26 mouse cellular contexts compared by ENCODE assay signal in the genomic region with DNA sequence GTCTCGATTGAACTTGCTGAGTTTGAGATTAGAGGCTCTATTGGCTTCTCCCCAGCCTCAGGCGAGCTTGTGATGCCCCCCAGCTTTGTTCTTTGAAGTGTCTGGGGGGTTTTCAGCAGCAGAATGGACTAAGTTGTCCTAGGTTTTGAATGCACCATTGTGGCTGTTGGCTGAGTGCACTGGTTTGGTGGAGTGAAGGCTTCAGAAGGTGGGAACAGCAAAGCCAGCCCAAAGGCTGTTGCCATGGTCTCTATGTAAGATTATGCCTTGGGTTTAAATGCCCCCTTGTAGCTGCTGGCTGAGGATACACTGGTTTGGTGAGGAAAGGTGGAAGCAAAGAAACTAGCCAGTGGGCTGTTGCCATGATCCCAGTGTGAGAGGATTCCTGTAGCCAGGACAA. TPM values are rescaled to one million over a fixed set of nuclear protein-coding genes. Genes with fewer than 3 reads are reported as not detected.
"Had no signal": no experiment of that assay in that cellular context is flagged by ENCODE, and none has a peak within 500 bp of the region (broad histone marks: within the 10 kb centered on the region; RNA-seq: fewer than 3 reads in every experiment).

No protein-coding gene starts in this region.

- H3K27me3 ChIP-seq: heart, embryonic 13.5 days; heart, embryonic 15.5 days; kidney, embryonic 15.5 days; limb, embryonic 13.5 days; limb, embryonic 15.5 days; liver, embryonic 12.5 days had no signal

- H3K4me2 ChIP-seq: heart, embryonic 11.5 days; heart, embryonic 13.5 days; heart, embryonic 15.5 days; hindbrain, embryonic 14.5 days; kidney, embryonic 15.5 days; limb, embryonic 13.5 days; limb, embryonic 15.5 days; liver, embryonic 12.5 days had no signal

- DNase-seq: gastrocnemius, postnatal 14 days; gastrocnemius, postnatal 36 days; heart, adult 11 months; heart, adult 2 months; heart, postnatal 14 days; heart, postnatal 36 days; kidney, adult 11 months; kidney, adult 2 months; kidney, adult 9 months; kidney, postnatal 14 days; kidney, postnatal 36 days; layer of hippocampus, adult 9-11 months; layer of hippocampus, postnatal 36 days; left cerebral cortex, postnatal 4 days had no signal

- H3K9ac ChIP-seq: heart, embryonic 13.5 days; heart, embryonic 15.5 days; hindbrain, embryonic 14.5 days; kidney, embryonic 15.5 days; limb, embryonic 13.5 days; limb, embryonic 15.5 days; liver, embryonic 12.5 days; liver, embryonic 14.5 days had no signal

- ATAC-seq: intestine, embryonic 16.5 days; liver, embryonic 12.5 days had no signal

- H3K27ac ChIP-seq: heart, adult 2 months; heart, embryonic 13.5 days; heart, embryonic 15.5 days; hindbrain, embryonic 14.5 days; kidney, embryonic 15.5 days; kidney, postnatal 0 days; limb, embryonic 13.5 days; limb, embryonic 15.5 days; liver, embryonic 12.5 days; liver, embryonic 14.5 days had no signal

- H3K4me1 ChIP-seq: kidney, embryonic 15.5 days had no signal

- H3K4me3 ChIP-seq: heart, adult 2 months; heart, embryonic 13.5 days; heart, embryonic 15.5 days; kidney, embryonic 15.5 days; limb, embryonic 13.5 days; limb, embryonic 15.5 days; liver, embryonic 12.5 days had no signal

- H3K9me3 ChIP-seq: heart, embryonic 13.5 days; heart, embryonic 15.5 days; kidney, embryonic 15.5 days; limb, embryonic 13.5 days; limb, embryonic 15.5 days; liver, embryonic 12.5 days had no signal

RNA-seq across cellular contexts. Expression of gene Nid2, which starts 49.4 kb away (rescaled TPM):
- total RNA-seq: hematopoietic stem cell, adult 5-6 weeks had no signal
